ENCODE assay signal across 8 mouse cellular contexts in genomic region chr7:79792635-79793421, GRCm38 (mm10). TPM values are rescaled to one million over a fixed set of nuclear protein-coding genes. Genes with fewer than 3 reads are reported as not detected.
DNase-seq lines count a peak whose midpoint lies in the region; ATAC-seq and TF ChIP-seq lines count a peak whose summit lies in the region.

No protein-coding gene starts in this region.

- no peaks in the 10 kb centered on the region for H3K79me2 ChIP-seq in liver, adult 2 months (ENCODE audit: control insufficient read depth, insufficient read depth, low read length)

- peak in 1 of 2 experiments; percentile 44 for DNase-seq in layer of hippocampus, adult 2 months (ENCODE audit: low spot score in 2 of 2)
- no peak for DNase-seq in layer of hippocampus, adult 11-12 months (ENCODE audit: low spot score)
- peak; percentile 59 for DNase-seq in R1 (ENCODE audit: low read depth, low spot score)
- DNase-seq in embryonic facial prominence, embryonic 14.5 days (ENCODE audit: low spot score): peak; percentile 44
- DNase-seq in hindbrain, embryonic 11.5 days (ENCODE audit: low spot score): peak; percentile 71
- DNase-seq in liver, adult 2 months (ENCODE audit: extremely low read depth, low read depth, low spot score): peak; percentile 36
- DNase-seq in neural tube, embryonic 11.5 days (ENCODE audit: low spot score): peak; percentile 67
- DNase-seq in yolk sac, embryonic 10.5 days (ENCODE audit: low spot score): no peak

- ATAC-seq in embryonic facial prominence, embryonic 14.5 days (ENCODE audit: low read depth): peak; percentile 50
- peak; percentile 43; the same call in 1 of the 2 replicates for ATAC-seq in hindbrain, embryonic 11.5 days (ENCODE audit: low FRiP score)
- ATAC-seq in neural tube, embryonic 11.5 days (ENCODE audit: insufficient read depth, low FRiP score, low TSS enrichment): no peak

- peaks cover 39% of the 10 kb centered on the region for H3K27me3 ChIP-seq in embryonic facial prominence, embryonic 14.5 days (replicated peaks; ENCODE audit: control insufficient read depth, insufficient read depth, low read length)
- peaks cover 33% of the 10 kb centered on the region for H3K27me3 ChIP-seq in hindbrain, embryonic 11.5 days (ENCODE audit: control insufficient read depth, insufficient read depth, low read length)
- peaks cover 5% of the 10 kb centered on the region for H3K27me3 ChIP-seq in liver, adult 2 months (ENCODE audit: control insufficient read depth, insufficient read depth, low read length)
- peaks cover 38% of the 10 kb centered on the region for H3K27me3 ChIP-seq in neural tube, embryonic 11.5 days (ENCODE audit: control insufficient read depth, insufficient read depth, low read length)

- H3K9ac ChIP-seq in embryonic facial prominence, embryonic 14.5 days (ENCODE audit: low read depth, low read length): peak overlapping the region; percentile 65
- H3K9ac ChIP-seq in hindbrain, embryonic 11.5 days (ENCODE audit: low read depth, low read length): peak overlapping the region; percentile 23; the same call in 1 of the 2 replicates
- peak overlapping the region; percentile 68 for H3K9ac ChIP-seq in liver, adult 2 months (ENCODE audit: low read depth, low read length)
- peak overlapping the region; percentile 42 for H3K9ac ChIP-seq in neural tube, embryonic 11.5 days (ENCODE audit: low read length)

- peak; percentile 82 for TF ChIP-seq CTCF in layer of hippocampus, adult 2 months (conservative IDR thresholded peaks at IDR 0.05)
- peak; percentile 89 for TF ChIP-seq CTCF in liver, adult 2 months (IDR thresholded peaks at IDR 0.05; ENCODE audit: low read depth, low read length)

- no peak for TF ChIP-seq POLR2A in liver, adult 2 months (IDR thresholded peaks at IDR 0.05; ENCODE audit: extremely low read depth, insufficient read depth, low read length)

- H3K27ac ChIP-seq in layer of hippocampus, adult 2 months: no peak overlapping the region
- no peak overlapping the region for H3K27ac ChIP-seq in embryonic facial prominence, embryonic 14.5 days (replicated peaks; ENCODE audit: low read depth, low read length)
- H3K27ac ChIP-seq in hindbrain, embryonic 11.5 days (ENCODE audit: low read depth, low read length): no peak overlapping the region
- no peak overlapping the region for H3K27ac ChIP-seq in liver, adult 2 months (replicated peaks; ENCODE audit: insufficient read depth, low read depth, low read length)
- no peak overlapping the region for H3K27ac ChIP-seq in neural tube, embryonic 11.5 days (ENCODE audit: low read depth, low read length)

- 2% methylated on average over 24 of the region's 80 CpGs for WGBS in embryonic facial prominence, embryonic 14.5 days
- WGBS in hindbrain, embryonic 11.5 days: 2% methylated on average over 80 of the region's 80 CpGs
- 3% methylated on average over 80 of the region's 80 CpGs for whole genome bisulfite sequencing in liver, adult 2 months
- WGBS in neural tube, embryonic 11.5 days: 2% methylated on average over 77 of the region's 80 CpGs

- H3K4me1 ChIP-seq in embryonic facial prominence, embryonic 14.5 days (ENCODE audit: control insufficient read depth, insufficient read depth, low read length): peaks cover 6% of the 10 kb centered on the region; the same call in 1 of the 2 replicates
- peaks cover 4% of the 10 kb centered on the region for H3K4me1 ChIP-seq in hindbrain, embryonic 11.5 days (replicated peaks; ENCODE audit: control insufficient read depth, insufficient read depth, low read length)
- H3K4me1 ChIP-seq in liver, adult 2 months (ENCODE audit: control insufficient read depth, insufficient read depth, low read length): peaks cover 4% of the 10 kb centered on the region
- H3K4me1 ChIP-seq in neural tube, embryonic 11.5 days (ENCODE audit: control insufficient read depth, insufficient read depth, low read length): peaks cover 6% of the 10 kb centered on the region; the same call in 1 of the 2 replicates

- peak overlapping the region; percentile 89 for H3K4me2 ChIP-seq in embryonic facial prominence, embryonic 14.5 days (ENCODE audit: low read depth, low read length)
- H3K4me2 ChIP-seq in hindbrain, embryonic 11.5 days (replicated peaks; ENCODE audit: low read depth, low read length): peak overlapping the region; percentile 73
- H3K4me2 ChIP-seq in neural tube, embryonic 11.5 days (ENCODE audit: low read depth): peak overlapping the region; percentile 67

- no peaks in the 10 kb centered on the region for H3K9me3 ChIP-seq in embryonic facial prominence, embryonic 14.5 days (ENCODE audit: control insufficient read depth, low read length)
- no peaks in the 10 kb centered on the region for H3K9me3 ChIP-seq in hindbrain, embryonic 11.5 days (ENCODE audit: control insufficient read depth, low read length)
- H3K9me3 ChIP-seq in neural tube, embryonic 11.5 days (ENCODE audit: control insufficient read depth, low read length): no peaks in the 10 kb centered on the region

- no peaks in the 10 kb centered on the region for H3K36me3 ChIP-seq in embryonic facial prominence, embryonic 14.5 days (ENCODE audit: control insufficient read depth, insufficient read depth, low read length)
- H3K36me3 ChIP-seq in hindbrain, embryonic 11.5 days (ENCODE audit: control insufficient read depth, insufficient read depth, low read length): no peaks in the 10 kb centered on the region
- no peaks in the 10 kb centered on the region for H3K36me3 ChIP-seq in liver, adult 2 months (ENCODE audit: control insufficient read depth, insufficient read depth, low read length)
- H3K36me3 ChIP-seq in neural tube, embryonic 11.5 days (ENCODE audit: control insufficient read depth, insufficient read depth, low read length): no peaks in the 10 kb centered on the region

- H3K4me3 ChIP-seq in layer of hippocampus, adult 2 months: peak overlapping the region; percentile 60
- H3K4me3 ChIP-seq in embryonic facial prominence, embryonic 14.5 days (ENCODE audit: low read depth, low read length): peak overlapping the region; percentile 47
- peak overlapping the region; percentile 39 for H3K4me3 ChIP-seq in hindbrain, embryonic 11.5 days (ENCODE audit: low read depth, low read length)
- peak overlapping the region; percentile 58 for H3K4me3 ChIP-seq in liver, adult 2 months (ENCODE audit: insufficient read depth, low read depth, low read length)
- peak overlapping the region; percentile 33 for H3K4me3 ChIP-seq in neural tube, embryonic 11.5 days (ENCODE audit: low read depth, low read length)

RNA-seq across cellular contexts. Expression of gene Mesp1, which starts 0.8 kb away (rescaled TPM):
- total RNA-seq in layer of hippocampus, adult 2 months (2021): under 1 TPM in 1 of 2 experiments, not detected in 1; 0.64 TPM
- 0.21 and 0.35 TPM in 2 replicates for polyA plus RNA-seq in embryonic facial prominence, embryonic 14.5 days (2014; fragmentation: Nextera tagmentation; extraction: Ambion mirVana)
- not detected in 2 replicates for polyA plus RNA-seq in hindbrain, embryonic 11.5 days (2014; fragmentation: Nextera tagmentation; extraction: Ambion mirVana)
- 0.18 and 0.20 TPM in 2 replicates for total RNA-seq in liver, adult 2 months (2014; rRNA removed)
- polyA plus RNA-seq in liver, adult 2 months (2012; rRNA removed): not detected in 2 replicates
- not detected in 2 replicates for polyA plus RNA-seq in neural tube, embryonic 11.5 days (2014; fragmentation: Nextera tagmentation; extraction: Ambion mirVana)

RNA-seq across cellular contexts. Expression of gene Mesp2, which starts 17.7 kb away (rescaled TPM):
- 1 to 10 TPM; 1.4 to 2.1 TPM for total RNA-seq in layer of hippocampus, adult 2 months (2021)
- 0.72 and 0.98 TPM in 2 replicates for polyA plus RNA-seq in embryonic facial prominence, embryonic 14.5 days (2014; fragmentation: Nextera tagmentation; extraction: Ambion mirVana)
- polyA plus RNA-seq in hindbrain, embryonic 11.5 days (2014; fragmentation: Nextera tagmentation; extraction: Ambion mirVana): 0.42 and 0.78 TPM in 2 replicates
- total RNA-seq in liver, adult 2 months (2014; rRNA removed): 0.07 and 0.09 TPM in 2 replicates
- polyA plus RNA-seq in liver, adult 2 months (2012; rRNA removed): 0.23 and 0.24 TPM in 2 replicates
- polyA plus RNA-seq in neural tube, embryonic 11.5 days (2014; fragmentation: Nextera tagmentation; extraction: Ambion mirVana): 0.20 and 0.76 TPM in 2 replicates

RNA-seq across cellular contexts. Expression of gene Wdr93, which starts 49.9 kb away (rescaled TPM):
- total RNA-seq in layer of hippocampus, adult 2 months (2021): under 1 TPM in 1 of 2 experiments, not detected in 1; 0.36 TPM
- 0.17 and 1.3 TPM in 2 replicates for polyA plus RNA-seq in embryonic facial prominence, embryonic 14.5 days (2014; fragmentation: Nextera tagmentation; extraction: Ambion mirVana)
- polyA plus RNA-seq in hindbrain, embryonic 11.5 days (2014; fragmentation: Nextera tagmentation; extraction: Ambion mirVana): 0.19 and 0.60 TPM in 2 replicates
- total RNA-seq in liver, adult 2 months (2014; rRNA removed): 0.74 and 0.81 TPM in 2 replicates
- 0.10 and 0.21 TPM in 2 replicates for polyA plus RNA-seq in liver, adult 2 months (2012; rRNA removed)
- polyA plus RNA-seq in neural tube, embryonic 11.5 days (2014; fragmentation: Nextera tagmentation; extraction: Ambion mirVana): 0.09 and 0.45 TPM in 2 replicates

RNA-seq across cellular contexts. Expression of gene Pex11a, which starts 49.9 kb away (rescaled TPM):
- 10 to 100 TPM; 12.1 to 13.2 TPM for total RNA-seq in layer of hippocampus, adult 2 months (2021)
- polyA plus RNA-seq in embryonic facial prominence, embryonic 14.5 days (2014; fragmentation: Nextera tagmentation; extraction: Ambion mirVana): 9.2 and 9.4 TPM in 2 replicates
- polyA plus RNA-seq in hindbrain, embryonic 11.5 days (2014; fragmentation: Nextera tagmentation; extraction: Ambion mirVana): 7.6 and 8.4 TPM in 2 replicates
- 17.2 and 18.1 TPM in 2 replicates for total RNA-seq in liver, adult 2 months (2014; rRNA removed)
- polyA plus RNA-seq in liver, adult 2 months (2012; rRNA removed): 40.3 and 43.8 TPM in 2 replicates
- 8.2 and 9.9 TPM in 2 replicates for polyA plus RNA-seq in neural tube, embryonic 11.5 days (2014; fragmentation: Nextera tagmentation; extraction: Ambion mirVana)

Comparison
In these comparisons a context has a peak if more than half of its experiments do, and no peak if none do; other contexts are left out.
1. DNase-seq: peak in R1 (single experiment), embryonic facial prominence, embryonic 14.5 days (single experiment), hindbrain, embryonic 11.5 days (single experiment), liver, adult 2 months (single experiment) and neural tube, embryonic 11.5 days (single experiment); none in layer of hippocampus, adult 11-12 months (single experiment) and yolk sac, embryonic 10.5 days (single experiment).
2. Peak in every context shown above with its lines, with median percentiles within 50 percentile points of each other: H3K4me3 ChIP-seq, H3K4me2 ChIP-seq and H3K9ac ChIP-seq.